Mouse (Mus musculus) lung, embryonic 14.5 days (tissue): ENCODE data around the gene Prom1. TPM values are rescaled to one million over a fixed set of nuclear protein-coding genes. Genes with fewer than 3 reads are reported as not detected.

Source experiments
- ATAC-seq: fragments of 200-750 bp; cut with Nextera tagmentation; 2 replicates; pipeline ENCODE4 v1.8.0; 2017; ENCODE audit warnings: mild to moderate bottlenecking, moderate TSS enrichment, moderate library complexity; ENCODE audit not compliant: insufficient read depth
- DNase-seq: peaks from one replicate; pipeline ENCODE4 v3.0.0-alpha.2; 2015
- H3K27ac ChIP-seq: fragments of 300-500 bp; sonication (generic); 2 replicates; pipeline ENCODE4 v1.5.1; 2014; ENCODE audit warnings: low read depth, mild to moderate bottlenecking, moderate library complexity
- H3K27me3 ChIP-seq: fragments of 300-500 bp; sonication (generic); 2 replicates; pipeline ENCODE4 v1.6.1; 2014; ENCODE audit warnings: low read length, control low read depth; ENCODE audit not compliant: insufficient read depth
- H3K36me3 ChIP-seq: fragments of 300-500 bp; sonication (generic); 2 replicates; pipeline ENCODE4 v1.6.1; 2014; ENCODE audit warnings: control low read depth; ENCODE audit not compliant: insufficient read depth
- H3K4me1 ChIP-seq: fragments of 300-500 bp; sonication (generic); 2 replicates; pipeline ENCODE4 v1.6.1; 2014; ENCODE audit warnings: antibody characterized with exemption, control low read depth; ENCODE audit not compliant: insufficient read depth
- H3K4me2 ChIP-seq: fragments of 300-500 bp; sonication (generic); 2 replicates; pipeline ENCODE4 v1.6.1; 2014; ENCODE audit warnings: mild to moderate bottlenecking
- H3K4me3 ChIP-seq: fragments of 300-500 bp; sonication (generic); 2 replicates; pipeline ENCODE4 v1.5.1; 2014; ENCODE audit warnings: low read depth, low read length
- H3K9ac ChIP-seq: fragments of 300-500 bp; sonication (generic); 2 replicates; pipeline ENCODE4 v1.6.1; 2014
- H3K9me3 ChIP-seq: fragments of 300-500 bp; sonication (generic); 2 replicates; pipeline ENCODE4 v1.6.1; 2016; ENCODE audit warnings: low read depth, low read length, control low read depth
- CTCF ChIP-seq: IDR thresholded peaks from 2 replicates; pipeline ENCODE4 v1.5.1; 2016; ENCODE audit warnings: antibody characterized with exemption, low read depth
- WGBS: fragments of 180-500 bp; shearing (Covaris S2); extraction: QIAGEN DNeasy Blood & Tissue Kit; methylation state at CpG from one replicate; pipeline ENCODE4 v1.1.7; 2014; 5-methylcytosine and 5-hydroxymethylcytosine counted together
- polyA plus RNA-seq: library from polyadenylated mRNA; unstranded; fragments of >200 nt; fragmentation: Nextera tagmentation; extraction: Ambion mirVana; gene quantifications from 2 replicates; pipeline ENCODE4 v1.2.1, GENCODE M21; 2014

Gene Prom1
- polyA plus RNA-seq, 1 experiment from 2014 or later: 58.0 TPM

GRCm38 (mm10) chr5:44085871-44086270 lies 16.0 kb downstream of the Prom1 start:
- no peak for ATAC-seq
- Histone ChIP-seq H3K4me3 (no peak overlapping the region), H3K9me3 (no peaks in the 10 kb centered on the region), H3K4me1 (no peaks in the 10 kb centered on the region), H3K4me2 (no peak overlapping the region), H3K9ac (no peak overlapping the region), H3K27ac (no peak overlapping the region), H3K27me3 (no peaks in the 10 kb centered on the region), H3K36me3 (no peaks in the 10 kb centered on the region)
- WGBS: 87% methylated on average over 7 of the region's 7 CpGs
- no peak for DNase-seq
- TF ChIP-seq CTCF: no peak

GRCm38 (mm10) chr5:44081108-44081507 lies 20.7 kb downstream of the Prom1 start:
- no peak overlapping the region for H3K27ac ChIP-seq
- no peak for DNase-seq

GRCm38 (mm10) chr5:44080276-44081054 lies 21.4 kb downstream of the Prom1 start:
- no peak overlapping the region for H3K4me2 ChIP-seq
- 71% methylated on average over 8 of the region's 8 CpGs for WGBS
- no peaks in the 10 kb centered on the region for H3K36me3 ChIP-seq
- DNase-seq: no peak
- no peaks in the 10 kb centered on the region for H3K9me3 ChIP-seq
- H3K9ac ChIP-seq: no peak overlapping the region
- TF ChIP-seq CTCF: no peak
- no peaks in the 10 kb centered on the region for H3K27me3 ChIP-seq
- no peak overlapping the region for H3K27ac ChIP-seq
- H3K4me1 ChIP-seq: 0 out of 2 replicates have a peak, but pooled peaks cover 2% of the 10 kb centered on the region
- no peak for ATAC-seq
- no peak overlapping the region for H3K4me3 ChIP-seq

More at GRCm38 (mm10) chr5:44081108-44081507, 20.7 kb downstream of the Prom1 start:
- Histone ChIP-seq H3K9ac (no peak overlapping the region), H3K4me3 (no peak overlapping the region), H3K4me1 (0 out of 2 replicates have a peak, but pooled peaks cover 2% of the 10 kb centered on the region), H3K9me3 (no peaks in the 10 kb centered on the region), H3K36me3 (no peaks in the 10 kb centered on the region), H3K27me3 (no peaks in the 10 kb centered on the region), H3K4me2 (no peak overlapping the region)
- WGBS: 79% methylated on average over 1 of the region's 1 CpGs
- no peak for ATAC-seq
- TF ChIP-seq CTCF: no peak

DNA sequence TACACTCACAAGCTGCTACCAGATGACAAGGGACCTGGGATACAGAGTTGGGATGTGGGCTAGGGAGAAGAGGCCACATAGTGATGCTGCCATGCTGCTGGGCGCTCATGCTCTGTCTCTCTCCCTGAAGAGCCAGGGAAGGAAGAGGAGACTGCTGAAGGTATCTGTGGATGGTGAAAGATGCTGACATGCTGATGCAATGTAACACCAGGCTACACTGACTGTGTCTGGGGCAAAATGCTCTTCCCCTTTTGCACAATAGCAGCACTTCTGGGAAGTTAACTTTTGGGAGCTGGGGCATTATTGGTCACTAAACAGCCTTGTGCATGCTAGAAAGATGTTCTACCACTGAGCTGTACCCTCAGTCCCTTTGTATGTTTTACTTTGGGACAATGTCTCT lies 26.4 kb downstream of the Prom1 start:
- Histone ChIP-seq H3K4me2 (no peak overlapping the region), H3K27me3 (no peaks in the 10 kb centered on the region), H3K4me1 (0 out of 2 replicates have a peak, but pooled peaks cover 2% of the 10 kb centered on the region), H3K4me3 (no peak overlapping the region), H3K27ac (no peak overlapping the region), H3K9ac (no peak overlapping the region), H3K36me3 (no peaks in the 10 kb centered on the region), H3K9me3 (no peaks in the 10 kb centered on the region)
- no peak for TF ChIP-seq CTCF
- DNase-seq: no peak
- ATAC-seq: no peak
- 96% methylated on average over 1 of the region's 1 CpGs for WGBS

GRCm38 (mm10) chr5:44073634-44074033 lies 28.2 kb downstream of the Prom1 start:
- Histone ChIP-seq H3K27me3 (no peaks in the 10 kb centered on the region), H3K4me3 (no peak overlapping the region), H3K27ac (no peak overlapping the region), H3K36me3 (no peaks in the 10 kb centered on the region), H3K9ac (no peak overlapping the region), H3K9me3 (no peaks in the 10 kb centered on the region), H3K4me2 (no peak overlapping the region), H3K4me1 (0 out of 2 replicates have a peak, but pooled peaks cover 2% of the 10 kb centered on the region)
- 71% methylated on average over 3 of the region's 3 CpGs for WGBS
- TF ChIP-seq CTCF: no peak
- ATAC-seq (no peak), DNase-seq (no peak)

DNA sequence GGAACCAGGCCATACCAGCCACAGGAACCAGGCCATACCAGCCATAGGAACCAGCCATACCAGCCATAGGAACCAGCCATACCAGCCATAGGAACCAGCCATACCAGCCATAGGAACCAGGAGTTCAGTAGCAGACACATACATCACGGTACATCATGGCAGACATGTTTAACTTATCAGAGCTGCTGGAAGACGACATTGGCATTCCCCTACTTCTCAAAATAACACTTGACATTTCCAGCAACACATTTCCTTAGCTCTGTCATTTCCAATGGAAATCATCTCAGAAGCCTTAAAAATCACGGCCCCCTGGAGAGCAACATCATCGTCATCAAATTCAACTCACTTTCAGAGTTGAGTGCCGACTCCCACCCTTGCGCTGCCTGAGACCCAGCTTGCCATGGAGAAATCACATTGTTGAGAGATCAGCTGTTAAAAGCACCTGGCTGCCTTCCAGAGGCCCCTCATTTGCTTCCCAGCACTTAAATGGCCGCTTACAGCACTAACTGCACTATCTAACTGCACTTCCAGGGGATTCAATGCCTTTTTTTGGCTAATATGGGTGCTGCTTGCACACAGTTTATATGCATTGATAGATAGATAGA lies 31.2 kb downstream of the Prom1 start:
- WGBS: 64% methylated on average over 7 of the region's 7 CpGs
- Histone ChIP-seq H3K9me3 (no peaks in the 10 kb centered on the region), H3K27ac (no peak overlapping the region), H3K27me3 (no peaks in the 10 kb centered on the region), H3K4me1 (no peaks in the 10 kb centered on the region; the same call in 1 of the 2 replicates), H3K4me2 (no peak overlapping the region), H3K4me3 (no peak overlapping the region), H3K36me3 (no peaks in the 10 kb centered on the region), H3K9ac (no peak overlapping the region)
- DNase-seq (peak; percentile 33), ATAC-seq (no peak)
- TF ChIP-seq CTCF: no peak

DNA sequence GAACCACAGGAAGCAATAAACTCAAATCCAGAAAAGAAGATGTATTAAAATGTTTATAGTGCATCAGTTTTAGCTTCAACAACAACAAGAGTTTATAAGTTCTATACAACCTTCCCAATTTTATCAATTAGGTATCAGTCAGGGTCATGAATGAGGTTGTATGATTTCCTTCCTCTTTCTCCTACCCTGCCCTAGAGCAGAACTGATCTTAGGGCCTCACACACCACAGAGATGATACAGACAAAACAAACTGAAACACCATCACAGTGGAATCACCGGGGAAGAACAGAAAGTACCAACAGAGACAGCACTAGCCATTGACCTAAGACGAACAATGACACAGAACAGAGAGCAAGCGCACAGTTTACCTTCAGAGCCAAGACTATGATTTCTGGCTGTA lies 43.6 kb downstream of the Prom1 start:
- no peaks in the 10 kb centered on the region for H3K4me1 ChIP-seq
- no peak overlapping the region for H3K4me2 ChIP-seq
- H3K4me3 ChIP-seq: no peak overlapping the region
- H3K27me3 ChIP-seq: no peaks in the 10 kb centered on the region
- ATAC-seq (no peak), DNase-seq (no peak)
- H3K36me3 ChIP-seq: 0 out of 2 replicates have a peak, but pooled peaks cover 6% of the 10 kb centered on the region
- 92% methylated on average over 3 of the region's 3 CpGs for WGBS
- no peak overlapping the region for H3K27ac ChIP-seq
- TF ChIP-seq CTCF: no peak
- H3K9ac ChIP-seq: no peak overlapping the region
- no peaks in the 10 kb centered on the region for H3K9me3 ChIP-seq
